Mouse (Mus musculus) ES-E14 (cell line): ENCODE data around the gene Spata7. TPM values are rescaled to one million over a fixed set of nuclear protein-coding genes. Genes with fewer than 3 reads are reported as not detected.

Experiments used
- DNase-seq: peaks from one replicate; pipeline ENCODE4 v3.0.0-alpha.2; 2013; ENCODE audit warnings: low read depth, low spot score
- H3K27ac ChIP-seq: 2 replicates; pipeline ENCODE4 v1.5.1; 2012; ENCODE audit warnings: low read depth, mild to moderate bottlenecking, low read length, moderate library complexity, mixed read lengths; ENCODE audit not compliant: poor library complexity, insufficient read depth, severe bottlenecking
- H3K36me3 ChIP-seq: 2 replicates; pipeline ENCODE4 v1.6.1; 2012; ENCODE audit warnings: mild to moderate bottlenecking, low read length, moderate library complexity, mixed read lengths; ENCODE audit not compliant: control insufficient read depth, poor library complexity, insufficient read depth, severe bottlenecking
- H3K4me1 ChIP-seq, 2 experiments: fragments of 150-350 bp in 1 of 2; sonication (generic) in 1 of 2; 2 replicates each; pipeline ENCODE4 v1.6.1; 2012; ENCODE audit warnings: low read length in 2 of 2, mild to moderate bottlenecking in 1 of 2, mixed read lengths in 1 of 2; ENCODE audit not compliant: control insufficient read depth in 2 of 2, insufficient read depth in 2 of 2, poor library complexity in 1 of 2
- H3K4me3 ChIP-seq, 2 experiments: fragments of 150-350 bp in 1 of 2; sonication (generic) in 1 of 2; 2 replicates each; pipeline ENCODE4 v1.5.1; 2012; ENCODE audit warnings: low read length in 2 of 2, low read depth in 1 of 2, mild to moderate bottlenecking in 1 of 2, mixed read lengths in 1 of 2; ENCODE audit not compliant: insufficient read depth in 1 of 2, poor library complexity in 1 of 2, severe bottlenecking in 1 of 2
- H3K9ac ChIP-seq: 2 replicates; pipeline ENCODE4 v1.6.1; 2012; ENCODE audit warnings: low read depth, mild to moderate bottlenecking, low read length, mixed read lengths; ENCODE audit not compliant: poor library complexity, insufficient read depth, severe bottlenecking
- H3K9me3 ChIP-seq: fragments of 150-350 bp; sonication (generic); 2 replicates; pipeline ENCODE4 v1.6.1; 2012; ENCODE audit warnings: low read depth, mild to moderate bottlenecking, low read length; ENCODE audit not compliant: control insufficient read depth, insufficient read depth
- CHD2 ChIP-seq: IDR thresholded peaks from 2 replicates; pipeline ENCODE4 v1.6.1; 2014; ENCODE audit warnings: mild to moderate bottlenecking, low read depth, low read length, inconsistent platforms
- HCFC1 ChIP-seq: IDR thresholded peaks from 2 replicates; pipeline ENCODE4 v1.6.1; 2012; ENCODE audit warnings: low read length, inconsistent platforms, borderline replicate concordance; ENCODE audit not compliant: insufficient read depth
- MAFK ChIP-seq: IDR thresholded peaks from 2 replicates; pipeline ENCODE4 v1.6.1; 2014; ENCODE audit warnings: mild to moderate bottlenecking, low read depth, low read length, inconsistent platforms; ENCODE audit not compliant: insufficient read depth
- ZC3H11A ChIP-seq: IDR thresholded peaks from 2 replicates; pipeline ENCODE4 v1.6.1; 2012; ENCODE audit warnings: low read depth, mild to moderate bottlenecking, inconsistent platforms, low read length, borderline replicate concordance
- ZNF384 ChIP-seq: IDR thresholded peaks from 2 replicates; pipeline ENCODE4 v1.6.1; 2012; ENCODE audit warnings: low read depth, low read length, inconsistent platforms
- in situ Hi-C, 2 experiments: fragments of 600-800 bp; cut with MboI; formaldehyde crosslinking; loops; one replicate each; pipeline ENCODE4 v1.15.1; 2025; ENCODE audit warnings: low sequenced_read_pairs in 2 of 2, inconsistent platforms in 1 of 2; ENCODE audit not compliant: unreplicated experiment in 2 of 2
- total RNA-seq: library from RNA; depleted of rRNA; stranded (reverse); fragments of 300-350 nt; gene quantifications from 2 replicates; pipeline ENCODE4 v1.2.3, GENCODE M21; 2012

Gene Spata7
- total RNA-seq, 1 experiment, result 11.2 TPM

- DNase-seq, result peak; percentile 81
- Histone ChIP-seq H3K27ac (no peak overlapping the region), H3K4me1 (0 out of 4 replicates have a peak, but pooled peaks cover 0 to 2% of the 10 kb centered on the region in 2 experiments), H3K9me3 (no peaks in the 10 kb centered on the region), H3K4me3 (peak overlapping the region; percentile 55 to 67), H3K36me3 (peaks cover 4% of the 10 kb centered on the region; the same call in 1 of the 2 replicates), H3K9ac (peak overlapping the region; percentile 73)
- peak; percentile 48; the same call in 1 of the 2 replicates for TF ChIP-seq ZC3H11A
- TF ChIP-seq HCFC1, result 0 out of 2 replicates have a peak, but pooled peaks have one; percentile 30
- TF ChIP-seq ZNF384, result no peak
- TF ChIP-seq MAFK, result peak; percentile 55
- no peak for TF ChIP-seq CHD2
- in situ Hi-C loops, result no loop called here
Observed at GRCm38 (mm10) chr12:98674627-98675143, 46.7 kb downstream of the Spata7 start.

GRCm38 (mm10) chr12:98676861-98677260 is 48.9 kb downstream of the Spata7 start:
- no peak for DNase-seq
- TF ChIP-seq ZC3H11A (no peak), MAFK (no peak), HCFC1 (no peak), ZNF384 (no peak)
- in situ Hi-C loops, result no loop called here
- no peak overlapping the region for H3K4me3 ChIP-seq
- no peaks in the 10 kb centered on the region for H3K9me3 ChIP-seq
- no peak overlapping the region for H3K9ac ChIP-seq
- peaks cover 4% of the 10 kb centered on the region; the same call in 1 of the 2 replicates for H3K36me3 ChIP-seq
- 0 out of 4 replicates have a peak, but pooled peaks cover 0 to 2% of the 10 kb centered on the region in 2 experiments for H3K4me1 ChIP-seq
- H3K27ac ChIP-seq, result no peak overlapping the region

GRCm38 (mm10) chr12:98677336-98677735 is 49.4 kb downstream of the Spata7 start:
- H3K4me1 ChIP-seq, result peaks cover 1 to 2% of the 10 kb centered on the region in 2 experiments; a peak in 1 of 4 replicates
- DNase-seq, result no peak
- no peak overlapping the region for H3K27ac ChIP-seq
- H3K36me3 ChIP-seq, result peaks cover 9% of the 10 kb centered on the region; the same call in 1 of the 2 replicates
- no peaks in the 10 kb centered on the region for H3K9me3 ChIP-seq
- TF ChIP-seq CHD2, result no peak
- no peak for TF ChIP-seq HCFC1
- TF ChIP-seq ZC3H11A, result no peak
- TF ChIP-seq MAFK, result no peak
- TF ChIP-seq ZNF384, result no peak
- in situ Hi-C loops, result no loop called here
- no peak overlapping the region for H3K4me3 ChIP-seq
- H3K9ac ChIP-seq, result no peak overlapping the region

- DNase-seq, result no peak
- no peak overlapping the region for H3K9ac ChIP-seq
- no peak overlapping the region for H3K27ac ChIP-seq
- in situ Hi-C loops, result no loop called here
- peaks cover 13% of the 10 kb centered on the region; the same call in 1 of the 2 replicates for H3K36me3 ChIP-seq
- H3K9me3 ChIP-seq, result no peaks in the 10 kb centered on the region
- no peak for TF ChIP-seq HCFC1
- no peak for TF ChIP-seq ZNF384
- TF ChIP-seq MAFK, result no peak
- TF ChIP-seq ZC3H11A, result no peak
- no peak for TF ChIP-seq CHD2
- H3K4me1 ChIP-seq, result peaks cover 2 to 3% of the 10 kb centered on the region in 2 experiments; a peak in 1 of 4 replicates
- H3K4me3 ChIP-seq, result no peak overlapping the region
Observed at GRCm38 (mm10) chr12:98679906-98680305, 51.9 kb downstream of the Spata7 start.
